Mouse (Mus musculus): ENCODE results near the gene Kcnab1. TPM values are rescaled to one million over a fixed set of nuclear protein-coding genes. Genes with fewer than 3 reads are reported as not detected.

Kcnab1 gene
- polyA plus RNA-seq, 1 experiment from 2014 or later, result 2.8 TPM

- H3K9me3 ChIP-seq, result no peaks in the 10 kb centered on the region
- no peak for ATAC-seq (ENCODE audit: extremely low read depth, insufficient number of reproducible peaks, low FRiP score, low TSS enrichment)
- H3K27me3 ChIP-seq (replicated peaks), result no peaks in the 10 kb centered on the region
- no peak overlapping the region for H3K27ac ChIP-seq (replicated peaks)
- H3K36me3 ChIP-seq, result no peaks in the 10 kb centered on the region
- 63% methylated on average over 6 of the region's 6 CpGs for WGBS
- H3K9ac ChIP-seq, result no peak overlapping the region
- no peak overlapping the region for H3K4me2 ChIP-seq
- H3K4me3 ChIP-seq, result no peak overlapping the region
- peaks cover 5% of the 10 kb centered on the region; the same call in 1 of the 2 replicates for H3K4me1 ChIP-seq
Measured at GRCm38 (mm10) chr3:65204356-65205075, 95.3 kb downstream of the Kcnab1 start.

- WGBS, result 67% methylated on average over 8 of the region's 8 CpGs
- H3K9me3 ChIP-seq, result no peaks in the 10 kb centered on the region
- H3K27me3 ChIP-seq (replicated peaks), result no peaks in the 10 kb centered on the region
- H3K4me2 ChIP-seq, result no peak overlapping the region
- no peak for ATAC-seq (ENCODE audit: extremely low read depth, insufficient number of reproducible peaks, low FRiP score, low TSS enrichment)
- H3K9ac ChIP-seq, result no peak overlapping the region
- H3K4me1 ChIP-seq, result peaks cover 5% of the 10 kb centered on the region; the same call in 1 of the 2 replicates
- no peak overlapping the region for H3K27ac ChIP-seq (replicated peaks)
- no peaks in the 10 kb centered on the region for H3K36me3 ChIP-seq
- H3K4me3 ChIP-seq, result no peak overlapping the region
Measured at GRCm38 (mm10) chr3:65205539-65206020, 96.4 kb downstream of the Kcnab1 start.

GRCm38 (mm10) chr3:65213725-65214124 lies 104.5 kb downstream of the Kcnab1 start:
- no peaks in the 10 kb centered on the region for H3K27me3 ChIP-seq (replicated peaks)
- no peak overlapping the region for H3K27ac ChIP-seq (replicated peaks)
- H3K4me1 ChIP-seq, result peaks cover 13% of the 10 kb centered on the region
- H3K9me3 ChIP-seq, result no peaks in the 10 kb centered on the region
- H3K36me3 ChIP-seq, result no peaks in the 10 kb centered on the region
- H3K4me3 ChIP-seq, result no peak overlapping the region
- no peak for ATAC-seq (ENCODE audit: extremely low read depth, insufficient number of reproducible peaks, low FRiP score, low TSS enrichment)
- no peak overlapping the region for H3K4me2 ChIP-seq
- H3K9ac ChIP-seq, result no peak overlapping the region
- WGBS, result 63% methylated on average over 2 of the region's 2 CpGs

- Histone ChIP-seq H3K27ac (replicated peaks) (no peak overlapping the region), H3K4me2 (no peak overlapping the region), H3K9ac (no peak overlapping the region), H3K9me3 (no peaks in the 10 kb centered on the region), H3K4me1 (peaks cover 13% of the 10 kb centered on the region), H3K4me3 (no peak overlapping the region), H3K27me3 (replicated peaks) (no peaks in the 10 kb centered on the region), H3K36me3 (no peaks in the 10 kb centered on the region)
- no peak for ATAC-seq (ENCODE audit: extremely low read depth, insufficient number of reproducible peaks, low FRiP score, low TSS enrichment)
- 61% methylated on average over 2 of the region's 2 CpGs for WGBS
Measured at GRCm38 (mm10) chr3:65214635-65215034, 105.5 kb downstream of the Kcnab1 start.

- Histone ChIP-seq H3K9me3 (no peaks in the 10 kb centered on the region), H3K27me3 (replicated peaks) (no peaks in the 10 kb centered on the region), H3K4me3 (no peak overlapping the region), H3K4me1 (peaks cover 15% of the 10 kb centered on the region), H3K9ac (no peak overlapping the region), H3K27ac (replicated peaks) (no peak overlapping the region), H3K36me3 (no peaks in the 10 kb centered on the region), H3K4me2 (no peak overlapping the region)
- ATAC-seq (ENCODE audit: extremely low read depth, insufficient number of reproducible peaks, low FRiP score, low TSS enrichment), result no peak
- WGBS, result 79% methylated on average over 7 of the region's 7 CpGs
Measured at GRCm38 (mm10) chr3:65217673-65218579, 108.7 kb downstream of the Kcnab1 start.

GRCm38 (mm10) chr3:65220287-65220686 lies 111.1 kb downstream of the Kcnab1 start:
- ATAC-seq (ENCODE audit: extremely low read depth, insufficient number of reproducible peaks, low FRiP score, low TSS enrichment), result no peak
- H3K9me3 ChIP-seq, result no peaks in the 10 kb centered on the region
- peaks cover 15% of the 10 kb centered on the region for H3K4me1 ChIP-seq
- H3K27me3 ChIP-seq (replicated peaks), result no peaks in the 10 kb centered on the region
- no peak overlapping the region for H3K27ac ChIP-seq (replicated peaks)
- no peak overlapping the region for H3K4me3 ChIP-seq
- H3K9ac ChIP-seq, result no peak overlapping the region
- H3K36me3 ChIP-seq, result no peaks in the 10 kb centered on the region
- H3K4me2 ChIP-seq, result no peak overlapping the region

- 0 out of 2 replicates have a peak, but pooled peaks cover 2% of the 10 kb centered on the region for H3K4me1 ChIP-seq
- H3K9me3 ChIP-seq, result no peaks in the 10 kb centered on the region
- 56% methylated on average over 2 of the region's 2 CpGs for WGBS
- no peak overlapping the region for H3K27ac ChIP-seq (replicated peaks)
- H3K9ac ChIP-seq, result no peak overlapping the region
- H3K4me2 ChIP-seq, result no peak overlapping the region
- no peak overlapping the region for H3K4me3 ChIP-seq
- ATAC-seq (ENCODE audit: extremely low read depth, insufficient number of reproducible peaks, low FRiP score, low TSS enrichment), result no peak
- H3K27me3 ChIP-seq (replicated peaks), result no peaks in the 10 kb centered on the region
- no peaks in the 10 kb centered on the region for H3K36me3 ChIP-seq
Measured at GRCm38 (mm10) chr3:65223635-65224034, 114.5 kb downstream of the Kcnab1 start.

GRCm38 (mm10) chr3:65230978-65231377 lies 121.8 kb downstream of the Kcnab1 start:
- no peak for ATAC-seq (ENCODE audit: extremely low read depth, insufficient number of reproducible peaks, low FRiP score, low TSS enrichment)
- Histone ChIP-seq H3K27me3 (replicated peaks) (no peaks in the 10 kb centered on the region), H3K27ac (replicated peaks) (no peak overlapping the region), H3K4me3 (no peak overlapping the region), H3K9ac (no peak overlapping the region), H3K4me2 (no peak overlapping the region), H3K4me1 (no peaks in the 10 kb centered on the region), H3K9me3 (peaks cover 8% of the 10 kb centered on the region), H3K36me3 (no peaks in the 10 kb centered on the region)
- WGBS, result 81% methylated on average over 1 of the region's 1 CpGs

GRCm38 (mm10) chr3:65231419-65232090 lies 122.4 kb downstream of the Kcnab1 start:
- 64% methylated on average over 11 of the region's 11 CpGs for WGBS
- Histone ChIP-seq H3K4me1 (no peaks in the 10 kb centered on the region), H3K36me3 (no peaks in the 10 kb centered on the region), H3K27ac (replicated peaks) (no peak overlapping the region), H3K9ac (no peak overlapping the region), H3K4me3 (no peak overlapping the region), H3K4me2 (no peak overlapping the region), H3K27me3 (replicated peaks) (no peaks in the 10 kb centered on the region), H3K9me3 (peaks cover 14% of the 10 kb centered on the region)
- no peak for ATAC-seq (ENCODE audit: extremely low read depth, insufficient number of reproducible peaks, low FRiP score, low TSS enrichment)

- no peak overlapping the region for H3K4me3 ChIP-seq
- H3K27me3 ChIP-seq (replicated peaks), result no peaks in the 10 kb centered on the region
- WGBS, result 64% methylated on average over 6 of the region's 6 CpGs
- no peak overlapping the region for H3K27ac ChIP-seq (replicated peaks)
- no peak for ATAC-seq (ENCODE audit: extremely low read depth, insufficient number of reproducible peaks, low FRiP score, low TSS enrichment)
- H3K9ac ChIP-seq, result no peak overlapping the region
- no peaks in the 10 kb centered on the region for H3K4me1 ChIP-seq
- no peak overlapping the region for H3K4me2 ChIP-seq
- H3K9me3 ChIP-seq, result no peaks in the 10 kb centered on the region
- no peaks in the 10 kb centered on the region for H3K36me3 ChIP-seq
Measured at GRCm38 (mm10) chr3:65249023-65249422, 139.8 kb downstream of the Kcnab1 start.

GRCm38 (mm10) chr3:65260521-65260920 lies 151.3 kb downstream of the Kcnab1 start:
- H3K27me3 ChIP-seq (replicated peaks), result no peaks in the 10 kb centered on the region
- 68% methylated on average over 4 of the region's 4 CpGs for WGBS
- H3K36me3 ChIP-seq, result no peaks in the 10 kb centered on the region
- no peak overlapping the region for H3K9ac ChIP-seq
- no peak overlapping the region for H3K27ac ChIP-seq (replicated peaks)
- ATAC-seq (ENCODE audit: extremely low read depth, insufficient number of reproducible peaks, low FRiP score, low TSS enrichment), result no peak
- no peak overlapping the region for H3K4me2 ChIP-seq
- peaks cover 10% of the 10 kb centered on the region; the same call in 1 of the 2 replicates for H3K4me1 ChIP-seq
- H3K9me3 ChIP-seq, result no peaks in the 10 kb centered on the region
- no peak overlapping the region for H3K4me3 ChIP-seq
